ENCODE assay signal across 10 mouse cellular contexts in genomic region chr13:59079761-59080461, GRCm38 (mm10).
DNase-seq lines count a peak whose midpoint lies in the region.
"Had no signal": no experiment of that assay in that cellular context is flagged by ENCODE, and none has a peak within 500 bp of the region (broad histone marks: within the 10 kb centered on the region; RNA-seq: fewer than 3 reads in every experiment).

No protein-coding gene starts in this region.

- DNase-seq in cerebellum, postnatal 10 days, result peak; percentile 49 to 66
- no peak for DNase-seq in cerebellum, adult 11 months
- peak; percentile 54 to 71 for DNase-seq in right cerebral cortex, postnatal 36 days (ENCODE audit: low spot score in 2 of 2)
- DNase-seq in right cerebral cortex, postnatal 14 days, result no peak
- DNase-seq in layer of hippocampus, postnatal 36 days, result peak; percentile 37 to 50
- DNase-seq in right cerebral cortex, postnatal 4 days, result peak; percentile 40
- no peak for DNase-seq in urinary bladder, postnatal 14 days (ENCODE audit: low spot score)
- DNase-seq in thymus, postnatal 36 days, result no peak
- DNase-seq: heart, adult 11 months; kidney, postnatal 36 days had no signal

Comparison
In these comparisons a context has a peak if more than half of its experiments do, and no peak if none do; other contexts are left out.
1. DNase-seq: peak in cerebellum, postnatal 10 days (2 of 2), right cerebral cortex, postnatal 36 days (2 of 2), layer of hippocampus, postnatal 36 days (2 of 2) and right cerebral cortex, postnatal 4 days (single experiment); none in cerebellum, adult 11 months (single experiment), right cerebral cortex, postnatal 14 days (single experiment), urinary bladder, postnatal 14 days (single experiment) and thymus, postnatal 36 days (0 of 2).